19 mouse cellular contexts compared by ENCODE assay signal in the genomic region with DNA sequence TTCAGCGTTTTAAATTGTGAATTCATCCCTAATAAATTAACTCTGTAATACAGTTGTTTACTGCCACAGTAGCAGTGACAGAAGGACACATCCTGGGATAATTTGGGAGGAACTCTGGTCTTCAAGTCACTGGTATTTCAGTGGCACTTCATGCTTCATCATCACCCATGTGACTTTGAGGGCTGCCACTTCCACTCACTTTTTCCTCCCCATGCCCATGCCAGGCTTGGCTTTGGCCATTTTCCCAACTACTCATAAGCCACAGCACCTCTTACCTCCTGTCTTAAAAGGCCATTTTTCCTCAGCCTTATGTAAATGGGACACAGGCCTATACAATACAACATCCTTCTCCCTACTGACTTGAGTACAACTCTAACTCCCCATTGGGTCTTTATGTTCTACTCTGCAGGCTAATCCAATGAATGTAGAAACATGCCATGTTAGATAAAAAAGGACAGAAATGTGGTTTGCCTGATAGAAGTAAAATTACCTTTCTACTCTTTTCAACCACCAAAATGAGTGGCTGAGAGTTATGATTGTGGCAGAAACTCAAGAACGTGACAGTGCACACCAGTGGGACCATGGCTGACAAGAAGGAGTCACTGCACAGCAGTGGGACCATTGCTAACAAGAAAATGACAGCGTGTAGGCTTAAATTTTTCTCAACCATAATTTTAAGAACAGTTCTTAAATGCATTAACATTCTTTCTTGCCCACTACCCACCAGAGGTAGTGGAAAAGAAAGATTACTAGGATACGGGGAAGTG. TPM values are rescaled to one million over a fixed set of nuclear protein-coding genes. Genes with fewer than 3 reads are reported as not detected.
DNase-seq lines count a peak whose midpoint lies in the region; ATAC-seq and TF ChIP-seq lines count a peak whose summit lies in the region.
"Had no signal": no experiment of that assay in that cellular context is flagged by ENCODE, and none has a peak within 500 bp of the region (broad histone marks: within the 10 kb centered on the region; RNA-seq: fewer than 3 reads in every experiment).

No protein-coding gene starts in this region.

- no peaks in the 10 kb centered on the region for H3K27me3 ChIP-seq in heart, embryonic 13.5 days (replicated peaks)
- no peaks in the 10 kb centered on the region for H3K27me3 ChIP-seq in liver, postnatal 0 days (ENCODE audit: insufficient read depth, low read length)
- H3K27me3 ChIP-seq: embryonic facial prominence, embryonic 15.5 days; forebrain, embryonic 15.5 days; heart, embryonic 15.5 days had no signal

- DNase-seq in heart, postnatal 14 days, result no peak
- DNase-seq in 3134 (ENCODE audit: extremely low read depth, insufficient read length, low spot score), result peak; percentile 67
- DNase-seq in liver, postnatal 0 days, result no peak
- DNase-seq in thymus, postnatal 0 days (ENCODE audit: low spot score), result no peak
- no peak for DNase-seq in embryo, embryonic 11 days
- DNase-seq: adrenal gland, adult 2 months; adrenal gland, postnatal 25 days; cerebellum, adult 2 months; cerebellum, postnatal 10 days; gastrocnemius, postnatal 10 days; heart, adult 18-20 months had no signal

- no peak overlapping the region for H3K4me3 ChIP-seq in heart, embryonic 13.5 days
- H3K4me3 ChIP-seq in liver, postnatal 0 days (ENCODE audit: low read depth, low read length), result no peak overlapping the region
- H3K4me3 ChIP-seq: embryonic facial prominence, embryonic 15.5 days; forebrain, embryonic 15.5 days; heart, embryonic 10.5 days; heart, embryonic 15.5 days; hindbrain, embryonic 10.5 days had no signal

- no peaks in the 10 kb centered on the region for H3K36me3 ChIP-seq in heart, embryonic 13.5 days
- H3K36me3 ChIP-seq in liver, postnatal 0 days (replicated peaks; ENCODE audit: insufficient read depth, low read length), result no peaks in the 10 kb centered on the region
- H3K36me3 ChIP-seq: embryonic facial prominence, embryonic 15.5 days; forebrain, embryonic 15.5 days; heart, embryonic 10.5 days; heart, embryonic 15.5 days; hindbrain, embryonic 10.5 days had no signal

- no peak overlapping the region for H3K4me2 ChIP-seq in heart, embryonic 13.5 days
- no peak overlapping the region for H3K4me2 ChIP-seq in liver, postnatal 0 days (ENCODE audit: low read depth, low read length)
- H3K4me2 ChIP-seq: embryonic facial prominence, embryonic 15.5 days; forebrain, embryonic 15.5 days; heart, embryonic 15.5 days; hindbrain, embryonic 14.5 days had no signal

- 0 out of 2 replicates have a peak overlapping the region, but pooled peaks have one; percentile 12 for H3K27ac ChIP-seq in heart, embryonic 13.5 days (replicated peaks)
- H3K27ac ChIP-seq in liver, postnatal 0 days (ENCODE audit: low read depth), result no peak overlapping the region
- H3K27ac ChIP-seq: embryonic facial prominence, embryonic 15.5 days; forebrain, embryonic 15.5 days; heart, embryonic 10.5 days; heart, embryonic 15.5 days; hindbrain, embryonic 10.5 days; hindbrain, embryonic 14.5 days had no signal

- H3K9ac ChIP-seq in heart, embryonic 13.5 days, result no peak overlapping the region
- no peak overlapping the region for H3K9ac ChIP-seq in liver, postnatal 0 days (replicated peaks)
- H3K9ac ChIP-seq: embryonic facial prominence, embryonic 15.5 days; forebrain, embryonic 15.5 days; heart, embryonic 15.5 days; hindbrain, embryonic 14.5 days had no signal

- no peak for ATAC-seq in heart, embryonic 13.5 days (ENCODE audit: extremely low read depth, insufficient number of reproducible peaks, low FRiP score, low TSS enrichment)
- peak; percentile 68 for ATAC-seq in erythroblast, adult 5-6 weeks (replicated peaks; ENCODE audit: low FRiP score, poor library complexity, severe bottlenecking)
- peak; percentile 55 for ATAC-seq in liver, postnatal 0 days
- ATAC-seq: forebrain, embryonic 15.5 days had no signal

- H3K9me3 ChIP-seq in heart, embryonic 13.5 days, result no peaks in the 10 kb centered on the region
- no peaks in the 10 kb centered on the region for H3K9me3 ChIP-seq in liver, postnatal 0 days (ENCODE audit: low read length)
- H3K9me3 ChIP-seq: embryonic facial prominence, embryonic 15.5 days; forebrain, embryonic 15.5 days; heart, embryonic 10.5 days; heart, embryonic 15.5 days; hindbrain, embryonic 10.5 days had no signal

- TF ChIP-seq EP300 in liver, postnatal 0 days (IDR thresholded peaks at IDR 0.05; ENCODE audit: low read depth), result no peak

- 0 out of 2 replicates have a peak, but pooled peaks cover 4% of the 10 kb centered on the region for H3K4me1 ChIP-seq in heart, embryonic 13.5 days
- no peaks in the 10 kb centered on the region for H3K4me1 ChIP-seq in liver, postnatal 0 days (ENCODE audit: insufficient read depth)
- H3K4me1 ChIP-seq: embryonic facial prominence, embryonic 15.5 days; forebrain, embryonic 15.5 days; heart, embryonic 10.5 days; heart, embryonic 15.5 days; hindbrain, embryonic 10.5 days had no signal

- 72% methylated on average over 4 of the region's 4 CpGs for WGBS in heart, embryonic 13.5 days
- WGBS in liver, postnatal 0 days (ENCODE audit: insufficient replicate concordance), result 73% methylated on average over 4 of the region's 4 CpGs

- TF ChIP-seq CTCF in liver, postnatal 0 days (IDR thresholded peaks at IDR 0.05; ENCODE audit: low read depth), result no peak

- intact Hi-C loops in heart, postnatal 14 days (cut with DNase I), result no loop called here

RNA-seq across cellular contexts. Expression of a gene that starts 28.4 kb away (rescaled TPM):
- polyA plus RNA-seq in heart, embryonic 13.5 days (2015; fragmentation: Nextera tagmentation; extraction: Ambion mirVana), result 18.1 and 20.7 TPM in 2 replicates
- total RNA-seq in heart, postnatal 14 days (2021), result 10 to 100 TPM; 12.9 to 13.5 TPM
- 14.6 and 15.0 TPM in 2 replicates for total RNA-seq in erythroblast, adult 5-6 weeks (2015; ENCODE audit: low replicate concordance)
- 12.3 and 15.4 TPM in 2 replicates for total RNA-seq in erythroblast, adult 5-6 weeks (2017; ENCODE audit: low replicate concordance)
- 3.0 and 3.3 TPM in 2 replicates for polyA plus RNA-seq in liver, postnatal 0 days (2015; fragmentation: Nextera tagmentation; extraction: Ambion mirVana)
- 13.5 and 17.1 TPM in 2 replicates for polyA plus RNA-seq in thymus, postnatal 0 days (2015; fragmentation: Nextera tagmentation; extraction: Ambion mirVana)
